Mouse (Mus musculus) embryonic facial prominence, embryonic 10.5 days (tissue): ENCODE measurements around the gene Nlrc5. TPM values are rescaled to one million over a fixed set of nuclear protein-coding genes. Genes with fewer than 3 reads are reported as not detected.

Experiments
- DNase-seq: peaks from one replicate; pipeline ENCODE4 v3.0.0-alpha.2; 2017; ENCODE audit warnings: low spot score
- H3K27ac ChIP-seq: fragments of 300-500 bp; sonication (generic); replicated peaks from 2 replicates; pipeline ENCODE4 v1.5.1; 2016; ENCODE audit warnings: mild to moderate bottlenecking
- H3K27me3 ChIP-seq: fragments of 300-500 bp; sonication (generic); replicated peaks from 2 replicates; pipeline ENCODE4 v1.6.1; 2016; ENCODE audit warnings: low read depth, mild to moderate bottlenecking; ENCODE audit not compliant: poor library complexity, severe bottlenecking
- H3K36me3 ChIP-seq: fragments of 300-500 bp; sonication (generic); replicated peaks from 2 replicates; pipeline ENCODE4 v1.6.1; 2016; ENCODE audit warnings: mild to moderate bottlenecking, moderate library complexity
- H3K4me1 ChIP-seq: fragments of 300-500 bp; sonication (generic); 2 replicates; pipeline ENCODE4 v1.6.1; 2016
- H3K4me3 ChIP-seq: fragments of 300-500 bp; sonication (generic); 2 replicates; pipeline ENCODE4 v1.5.1; 2016; ENCODE audit warnings: mild to moderate bottlenecking, moderate library complexity
- H3K9me3 ChIP-seq: fragments of 300-500 bp; sonication (generic); 2 replicates; pipeline ENCODE4 v1.6.1; 2016; ENCODE audit warnings: mild to moderate bottlenecking
- WGBS: fragments of 180-500 bp; shearing (Covaris S2); methylation state at CpG from one replicate; pipeline ENCODE4 v1.1.7; 2016; 5-methylcytosine and 5-hydroxymethylcytosine counted together
- polyA plus RNA-seq: library from polyadenylated mRNA; unstranded; fragments of >200 nt; fragmentation: Nextera tagmentation; extraction: Ambion mirVana; gene quantifications from 2 replicates; pipeline ENCODE4 v1.2.1, GENCODE M21; 2016

The Nlrc5 gene
- polyA plus RNA-seq, 1 experiment from 2014 or later, result not detected

GRCm38 (mm10) chr8:94482051-94482450, 47.9 kb downstream of the Nlrc5 start:
- H3K4me1 ChIP-seq, result no peaks in the 10 kb centered on the region
- 12% methylated on average over 6 of the region's 6 CpGs for WGBS

GRCm38 (mm10) chr8:94485288-94485687, 51.1 kb downstream of the Nlrc5 start:
- no peaks in the 10 kb centered on the region for H3K27me3 ChIP-seq
- 85% methylated on average over 3 of the region's 3 CpGs for WGBS
- no peaks in the 10 kb centered on the region for H3K36me3 ChIP-seq
- no peak overlapping the region for H3K27ac ChIP-seq
- H3K4me1 ChIP-seq, result no peaks in the 10 kb centered on the region
- H3K4me3 ChIP-seq, result no peak overlapping the region
- no peak for DNase-seq
- H3K9me3 ChIP-seq, result no peaks in the 10 kb centered on the region

More at GRCm38 (mm10) chr8:94482051-94482450, 47.9 kb downstream of the Nlrc5 start:
- H3K9me3 ChIP-seq, result no peaks in the 10 kb centered on the region
- H3K36me3 ChIP-seq, result no peaks in the 10 kb centered on the region
- no peak overlapping the region for H3K27ac ChIP-seq
- DNase-seq, result peak; percentile 25
- H3K4me3 ChIP-seq, result no peak overlapping the region
- H3K27me3 ChIP-seq, result no peaks in the 10 kb centered on the region

- H3K27ac ChIP-seq, result no peak overlapping the region
Observed at GRCm38 (mm10) chr8:94485882-94486281, 51.7 kb downstream of the Nlrc5 start.

GRCm38 (mm10) chr8:94488016-94488415, 53.9 kb downstream of the Nlrc5 start:
- Histone ChIP-seq H3K4me1 (peaks cover 13% of the 10 kb centered on the region), H3K27me3 (0 out of 2 replicates have a peak, but pooled peaks cover 3% of the 10 kb centered on the region), H3K9me3 (no peaks in the 10 kb centered on the region), H3K36me3 (no peaks in the 10 kb centered on the region), H3K27ac (no peak overlapping the region), H3K4me3 (no peak overlapping the region)
- WGBS, result 71% methylated on average over 2 of the region's 2 CpGs
- no peak for DNase-seq

More at GRCm38 (mm10) chr8:94485882-94486281, 51.7 kb downstream of the Nlrc5 start:
- no peaks in the 10 kb centered on the region for H3K27me3 ChIP-seq
- no peaks in the 10 kb centered on the region for H3K4me1 ChIP-seq
- no peak overlapping the region for H3K4me3 ChIP-seq
- DNase-seq, result peak; percentile 42
- no peaks in the 10 kb centered on the region for H3K36me3 ChIP-seq
- no peaks in the 10 kb centered on the region for H3K9me3 ChIP-seq
- WGBS, result 21% methylated on average over 2 of the region's 2 CpGs

- no peaks in the 10 kb centered on the region for H3K36me3 ChIP-seq
- H3K9me3 ChIP-seq, result no peaks in the 10 kb centered on the region
- peaks cover 13% of the 10 kb centered on the region for H3K4me1 ChIP-seq
- 78% methylated on average over 4 of the region's 4 CpGs for WGBS
- H3K27ac ChIP-seq, result no peak overlapping the region
- 0 out of 2 replicates have a peak, but pooled peaks cover 4% of the 10 kb centered on the region for H3K27me3 ChIP-seq
- no peak for DNase-seq
- no peak overlapping the region for H3K4me3 ChIP-seq
Observed at GRCm38 (mm10) chr8:94489809-94490483, 55.8 kb downstream of the Nlrc5 start.

GRCm38 (mm10) chr8:94492021-94492681, 58.0 kb downstream of the Nlrc5 start:
- H3K27ac ChIP-seq, result peak overlapping the region; percentile 78
- peak; percentile 88 for DNase-seq
- no peaks in the 10 kb centered on the region for H3K9me3 ChIP-seq
- H3K27me3 ChIP-seq, result 0 out of 2 replicates have a peak, but pooled peaks cover 4% of the 10 kb centered on the region
- 8% methylated on average over 15 of the region's 15 CpGs for WGBS
- peak overlapping the region; percentile 53 for H3K4me3 ChIP-seq
- H3K36me3 ChIP-seq, result no peaks in the 10 kb centered on the region
- peaks cover 13% of the 10 kb centered on the region for H3K4me1 ChIP-seq

- Histone ChIP-seq H3K9me3 (no peaks in the 10 kb centered on the region), H3K27me3 (0 out of 2 replicates have a peak, but pooled peaks cover 4% of the 10 kb centered on the region), H3K27ac (no peak overlapping the region), H3K4me3 (no peak overlapping the region), H3K4me1 (peaks cover 13% of the 10 kb centered on the region), H3K36me3 (no peaks in the 10 kb centered on the region)
- WGBS, result 41% methylated on average over 1 of the region's 1 CpGs
- no peak for DNase-seq
Observed at GRCm38 (mm10) chr8:94493240-94493639, 59.1 kb downstream of the Nlrc5 start.

- H3K27me3 ChIP-seq, result 0 out of 2 replicates have a peak, but pooled peaks cover 3% of the 10 kb centered on the region
- WGBS, result 64% methylated on average over 5 of the region's 5 CpGs
- H3K36me3 ChIP-seq, result no peaks in the 10 kb centered on the region
- no peak overlapping the region for H3K27ac ChIP-seq
- H3K4me3 ChIP-seq, result no peak overlapping the region
- H3K9me3 ChIP-seq, result no peaks in the 10 kb centered on the region
- DNase-seq, result no peak
- no peaks in the 10 kb centered on the region for H3K4me1 ChIP-seq
Observed at GRCm38 (mm10) chr8:94515430-94516208, 81.5 kb downstream of the Nlrc5 start.

- 32% methylated on average over 1 of the region's 1 CpGs for WGBS
- DNase-seq, result no peak
- Histone ChIP-seq H3K27me3 (0 out of 2 replicates have a peak, but pooled peaks cover 3% of the 10 kb centered on the region), H3K4me1 (no peaks in the 10 kb centered on the region), H3K27ac (no peak overlapping the region), H3K4me3 (no peak overlapping the region), H3K36me3 (no peaks in the 10 kb centered on the region), H3K9me3 (no peaks in the 10 kb centered on the region)
Observed at GRCm38 (mm10) chr8:94516209-94516593, 82.0 kb downstream of the Nlrc5 start.

GRCm38 (mm10) chr8:94516766-94517165, 82.6 kb downstream of the Nlrc5 start:
- no peak overlapping the region for H3K4me3 ChIP-seq
- WGBS, result 67% methylated on average over 3 of the region's 3 CpGs
- H3K27me3 ChIP-seq, result 0 out of 2 replicates have a peak, but pooled peaks cover 3% of the 10 kb centered on the region
- DNase-seq, result no peak
- H3K4me1 ChIP-seq, result no peaks in the 10 kb centered on the region
- no peaks in the 10 kb centered on the region for H3K9me3 ChIP-seq
- H3K27ac ChIP-seq, result no peak overlapping the region
- no peaks in the 10 kb centered on the region for H3K36me3 ChIP-seq

- no peaks in the 10 kb centered on the region for H3K36me3 ChIP-seq
- no peaks in the 10 kb centered on the region for H3K27me3 ChIP-seq
- no peaks in the 10 kb centered on the region for H3K4me1 ChIP-seq
- H3K4me3 ChIP-seq, result no peak overlapping the region
- DNase-seq, result no peak
- 80% methylated on average over 10 of the region's 10 CpGs for WGBS
- H3K27ac ChIP-seq, result no peak overlapping the region
- H3K9me3 ChIP-seq, result no peaks in the 10 kb centered on the region
Observed at GRCm38 (mm10) chr8:94518331-94518730, 84.2 kb downstream of the Nlrc5 start.

- whole genome bisulfite sequencing, result 87% methylated on average over 5 of the region's 5 CpGs
- Histone ChIP-seq H3K27me3 (no peaks in the 10 kb centered on the region), H3K4me1 (no peaks in the 10 kb centered on the region), H3K36me3 (no peaks in the 10 kb centered on the region), H3K4me3 (no peak overlapping the region), H3K27ac (no peak overlapping the region), H3K9me3 (no peaks in the 10 kb centered on the region)
- DNase-seq, result no peak
Observed at GRCm38 (mm10) chr8:94519021-94519420, 84.9 kb downstream of the Nlrc5 start.
